Mouse (Mus musculus) intestine, embryonic 14.5 days (tissue): Measurements from ENCODE around the gene Tas2r143. TPM values are rescaled to one million over a fixed set of nuclear protein-coding genes. Genes with fewer than 3 reads are reported as not detected.
A peak's percentile ranks its signal among the peaks of the same experiment; 100 is the strongest.

Experiments
- ATAC-seq: fragments of 200-750 bp; cut with Nextera tagmentation; replicated peaks from 2 replicates; pipeline ENCODE4 v1.8.0; 2017; ENCODE audit warnings: low read depth, moderate number of reproducible peaks, moderate TSS enrichment, moderate library complexity; ENCODE audit not compliant: low FRiP score, low TSS enrichment
- DNase-seq: peaks from one replicate; pipeline ENCODE4 v3.0.0-alpha.2; 2018; ENCODE audit warnings: low spot score
- H3K27ac ChIP-seq: fragments of 300-500 bp; sonication (generic); 2 replicates; pipeline ENCODE4 v1.5.1; 2014; ENCODE audit warnings: low read depth, mild to moderate bottlenecking, control low read depth
- H3K27me3 ChIP-seq: fragments of 300-500 bp; sonication (generic); replicated peaks from 2 replicates; pipeline ENCODE4 v1.6.1; 2014; ENCODE audit warnings: low read length, control low read depth; ENCODE audit not compliant: control insufficient read depth, insufficient read depth
- H3K36me3 ChIP-seq: fragments of 300-500 bp; sonication (generic); 2 replicates; pipeline ENCODE4 v1.6.1; 2014; ENCODE audit warnings: low read length, control low read depth; ENCODE audit not compliant: control insufficient read depth, insufficient read depth
- H3K4me1 ChIP-seq: fragments of 300-500 bp; sonication (generic); replicated peaks from 2 replicates; pipeline ENCODE4 v1.6.1; 2014; ENCODE audit warnings: low read length, control low read depth, mixed read lengths; ENCODE audit not compliant: control insufficient read depth, insufficient read depth
- H3K4me2 ChIP-seq: fragments of 300-500 bp; sonication (generic); 2 replicates; pipeline ENCODE4 v1.6.1; 2014; ENCODE audit warnings: low read length
- H3K4me3 ChIP-seq: fragments of 300-500 bp; sonication (generic); 2 replicates; pipeline ENCODE4 v1.5.1; 2014; ENCODE audit warnings: low read depth, low read length, control low read depth, mixed read lengths
- H3K9ac ChIP-seq: fragments of 300-500 bp; sonication (generic); 2 replicates; pipeline ENCODE4 v1.6.1; 2014; ENCODE audit warnings: mild to moderate bottlenecking, low read length
- H3K9me3 ChIP-seq: fragments of 300-500 bp; sonication (generic); 2 replicates; pipeline ENCODE4 v1.6.1; 2016; ENCODE audit warnings: low read length, control low read depth; ENCODE audit not compliant: control insufficient read depth
- WGBS: fragments of 180-500 bp; shearing (Covaris S2); extraction: QIAGEN DNeasy Blood & Tissue Kit; methylation state at CpG from one replicate; pipeline ENCODE4 v1.1.7; 2014; 5-methylcytosine and 5-hydroxymethylcytosine counted together
- polyA plus RNA-seq: library from polyadenylated mRNA; unstranded; fragments of >200 nt; fragmentation: Nextera tagmentation; extraction: Ambion mirVana; gene quantifications from 2 replicates; pipeline ENCODE4 v1.2.1, GENCODE M21; 2014

The Tas2r143 gene
- polyA plus RNA-seq, 1 experiment from 2014 or later, result not detected

GRCm38 (mm10) chr6:42372816-42373547 lies 27.1 kb upstream of the Tas2r143 start, which contains the start of gene Epha1:
Epha1 (minus strand) TSS chr6:42373268.
- Histone ChIP-seq H3K4me3 (peak within 1 kb of the TSS; percentile 34), H3K4me1 (peaks cover 12% of the 10 kb centered on the region; the same call in 1 of the 2 replicates), H3K9me3 (no peaks in the 10 kb centered on the region), H3K27ac (no peak within 1 kb of the TSS), H3K27me3 (no peaks in the 10 kb centered on the region), H3K36me3 (no peaks in the 10 kb centered on the region), H3K9ac (peak within 1 kb of the TSS; percentile 22), H3K4me2 (peak within 1 kb of the TSS; percentile 60)
- ATAC-seq (peak; percentile 91), DNase-seq (peak; percentile 85)
- WGBS, result 1% methylated on average over 36 of the region's 36 CpGs

- Histone ChIP-seq H3K9ac (no peak overlapping the region), H3K27ac (no peak overlapping the region), H3K27me3 (no peaks in the 10 kb centered on the region), H3K36me3 (no peaks in the 10 kb centered on the region), H3K4me1 (peaks cover 12% of the 10 kb centered on the region; the same call in 1 of the 2 replicates), H3K4me2 (peak overlapping the region; percentile 60), H3K9me3 (no peaks in the 10 kb centered on the region), H3K4me3 (peak overlapping the region; percentile 34; the same call in 1 of the 2 replicates)
- DNase-seq (no peak), ATAC-seq (peak; percentile 17; the same call in 1 of the 2 replicates)
- 44% methylated on average over 6 of the region's 7 CpGs for WGBS
These were observed 26.2 kb upstream of the Tas2r143 start for GRCm38 (mm10) chr6:42373669-42374430.

GRCm38 (mm10) chr6:42374701-42375100 lies 25.3 kb upstream of the Tas2r143 start:
- WGBS, result 62% methylated on average over 4 of the region's 4 CpGs

GRCm38 (mm10) chr6:42375131-42375530 lies 24.9 kb upstream of the Tas2r143 start:
- ATAC-seq, result no peak

More at GRCm38 (mm10) chr6:42374701-42375100, 25.3 kb upstream of the Tas2r143 start:
- no peaks in the 10 kb centered on the region for H3K36me3 ChIP-seq
- H3K4me1 ChIP-seq, result peaks cover 12% of the 10 kb centered on the region; the same call in 1 of the 2 replicates
- no peak overlapping the region for H3K4me3 ChIP-seq
- no peak for ATAC-seq
- no peak overlapping the region for H3K27ac ChIP-seq
- no peaks in the 10 kb centered on the region for H3K9me3 ChIP-seq
- H3K4me2 ChIP-seq, result no peak overlapping the region
- H3K9ac ChIP-seq, result no peak overlapping the region
- H3K27me3 ChIP-seq, result no peaks in the 10 kb centered on the region
- DNase-seq, result no peak

DNA sequence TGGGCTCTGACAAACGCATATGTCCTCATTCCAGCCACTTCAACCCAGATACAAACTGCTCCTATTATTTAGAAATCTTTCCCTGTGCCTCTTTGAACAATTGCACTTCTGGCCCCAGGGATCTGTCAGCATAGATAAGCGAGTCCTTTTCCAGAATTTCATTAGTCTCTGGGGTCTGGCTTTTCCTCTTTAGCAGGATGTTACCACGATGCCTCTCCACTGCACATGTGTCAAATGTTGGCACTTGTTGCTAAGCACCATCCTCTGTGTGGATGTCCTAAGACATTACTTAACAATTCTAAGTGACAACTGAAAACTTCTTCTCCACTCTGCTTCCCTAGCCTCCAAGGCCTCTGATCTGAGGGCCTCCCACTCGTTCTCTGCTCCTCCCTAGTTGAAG lies 24.0 kb upstream of the Tas2r143 start:
- Histone ChIP-seq H3K9me3 (no peaks in the 10 kb centered on the region), H3K4me2 (no peak overlapping the region), H3K9ac (no peak overlapping the region), H3K27me3 (no peaks in the 10 kb centered on the region), H3K4me1 (peaks cover 12% of the 10 kb centered on the region; the same call in 1 of the 2 replicates), H3K27ac (no peak overlapping the region), H3K4me3 (no peak overlapping the region), H3K36me3 (no peaks in the 10 kb centered on the region)
- ATAC-seq, result no peak
- WGBS, result 26% methylated on average over 4 of the region's 4 CpGs
- DNase-seq, result no peak

More at GRCm38 (mm10) chr6:42375131-42375530, 24.9 kb upstream of the Tas2r143 start:
- 90% methylated on average over 2 of the region's 2 CpGs for whole genome bisulfite sequencing
- Histone ChIP-seq H3K4me3 (no peak overlapping the region), H3K27me3 (no peaks in the 10 kb centered on the region), H3K9me3 (no peaks in the 10 kb centered on the region), H3K4me1 (peaks cover 12% of the 10 kb centered on the region; the same call in 1 of the 2 replicates), H3K4me2 (no peak overlapping the region), H3K9ac (no peak overlapping the region), H3K27ac (no peak overlapping the region), H3K36me3 (no peaks in the 10 kb centered on the region)
- DNase-seq, result no peak

DNA sequence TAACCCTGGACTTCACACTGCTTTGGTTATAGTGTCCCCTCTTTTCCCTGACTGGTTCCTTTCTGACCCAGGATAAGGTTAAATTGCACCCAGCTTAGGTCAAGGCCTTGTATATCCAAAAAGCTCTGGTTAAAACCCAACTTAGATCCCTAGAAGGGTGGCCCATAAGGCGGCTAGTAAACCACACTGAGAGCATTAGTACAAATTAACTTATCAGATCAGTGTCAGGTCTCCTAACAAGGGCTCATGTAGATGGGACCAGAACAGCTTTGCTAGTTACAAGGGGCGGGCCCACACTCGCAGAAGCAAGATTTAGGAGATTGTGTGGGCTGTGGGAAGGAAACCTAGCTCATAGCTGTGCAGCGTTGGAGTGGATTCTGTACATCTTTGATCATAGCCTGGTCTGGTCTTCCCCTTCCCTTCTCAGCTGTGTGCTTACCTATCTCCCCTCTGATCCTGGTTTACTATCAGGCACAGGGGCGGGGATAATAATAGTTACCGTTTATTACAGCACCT lies 23.5 kb upstream of the Tas2r143 start:
- no peak for ATAC-seq
- Histone ChIP-seq H3K9me3 (no peaks in the 10 kb centered on the region), H3K4me3 (no peak overlapping the region), H3K9ac (no peak overlapping the region), H3K27me3 (no peaks in the 10 kb centered on the region), H3K27ac (no peak overlapping the region), H3K36me3 (no peaks in the 10 kb centered on the region), H3K4me2 (no peak overlapping the region), H3K4me1 (peaks cover 10% of the 10 kb centered on the region)
- 80% methylated on average over 6 of the region's 6 CpGs for WGBS
- DNase-seq, result no peak

- H3K4me1 ChIP-seq, result peaks cover 13% of the 10 kb centered on the region
- no peak overlapping the region for H3K4me2 ChIP-seq
- H3K9me3 ChIP-seq, result no peaks in the 10 kb centered on the region
- no peak for DNase-seq
- no peaks in the 10 kb centered on the region for H3K27me3 ChIP-seq
- H3K4me3 ChIP-seq, result no peak overlapping the region
- H3K9ac ChIP-seq, result no peak overlapping the region
- no peak for ATAC-seq
- 73% methylated on average over 5 of the region's 5 CpGs for WGBS
- no peak overlapping the region for H3K27ac ChIP-seq
- H3K36me3 ChIP-seq, result no peaks in the 10 kb centered on the region
These were observed 22.8 kb upstream of the Tas2r143 start for GRCm38 (mm10) chr6:42377280-42377679.

DNA sequence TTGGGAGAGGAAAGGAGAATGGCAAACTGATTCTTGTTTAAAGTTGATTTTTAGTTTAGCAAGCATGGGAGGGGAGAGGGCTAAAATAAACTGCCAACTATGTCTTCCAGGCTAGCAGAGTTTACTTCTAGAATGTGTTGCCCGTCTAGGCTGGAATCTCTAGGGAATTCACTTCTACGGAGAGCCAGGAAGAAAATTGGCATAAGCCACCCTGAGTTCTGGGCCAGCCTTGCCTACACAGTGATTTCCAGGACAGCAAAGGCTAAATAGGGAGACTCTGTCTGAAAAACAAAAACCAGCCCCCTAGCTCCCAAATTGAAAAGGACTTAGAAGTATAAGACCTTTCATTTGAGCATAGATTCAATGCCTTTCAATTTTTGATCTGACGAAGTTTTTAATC lies 20.5 kb upstream of the Tas2r143 start:
- no peaks in the 10 kb centered on the region for H3K27me3 ChIP-seq
- no peak overlapping the region for H3K27ac ChIP-seq
- H3K4me3 ChIP-seq, result no peak overlapping the region
- DNase-seq, result no peak
- H3K36me3 ChIP-seq, result no peaks in the 10 kb centered on the region
- 62% methylated on average over 3 of the region's 3 CpGs for WGBS
- no peak overlapping the region for H3K9ac ChIP-seq
- no peak for ATAC-seq
- H3K9me3 ChIP-seq, result no peaks in the 10 kb centered on the region
- peaks cover 6% of the 10 kb centered on the region; the same call in 1 of the 2 replicates for H3K4me1 ChIP-seq
- no peak overlapping the region for H3K4me2 ChIP-seq
